Mouse (Mus musculus): Measurements from ENCODE around the gene Nos1ap. TPM values are rescaled to one million over a fixed set of nuclear protein-coding genes. Genes with fewer than 3 reads are reported as not detected.

The Nos1ap gene
- polyA plus RNA-seq, 1 experiment from 2014 or later = 6.3 TPM

DNA sequence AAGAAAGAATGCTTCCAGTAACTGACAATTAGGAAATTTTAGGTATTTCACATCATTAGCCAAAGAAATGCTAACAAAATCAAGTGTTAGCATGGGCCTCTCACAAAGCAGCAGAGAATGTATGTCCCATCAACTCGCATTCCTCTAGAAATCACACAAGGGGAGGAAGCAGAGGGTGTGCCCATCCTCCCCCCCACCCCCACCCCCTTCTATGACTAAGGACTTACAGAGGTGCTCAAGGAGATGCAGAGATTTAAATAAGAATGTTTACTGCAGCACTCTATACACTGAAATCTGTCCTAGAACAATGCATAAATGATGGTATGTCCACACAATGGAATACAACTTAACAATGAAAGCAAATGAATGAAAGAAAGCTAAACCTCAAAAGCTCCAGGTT, 27.2 kb downstream of the Nos1ap start:
- Histone ChIP-seq H3K27me3 (ENCODE audit: control insufficient read depth, insufficient read depth, low read depth, low read length) (no peaks in the 10 kb centered on the region), H3K27ac (ENCODE audit: low read length) (no peak overlapping the region), H3K4me1 (ENCODE audit: control insufficient read depth, low read depth, low read length) (peaks cover 8% of the 10 kb centered on the region), H3K9me3 (replicated peaks; ENCODE audit: control insufficient read depth, low read length) (no peaks in the 10 kb centered on the region), H3K9ac (ENCODE audit: low read depth, low read length) (no peak overlapping the region), H3K36me3 (ENCODE audit: control insufficient read depth, insufficient read depth) (no peaks in the 10 kb centered on the region), H3K4me2 (ENCODE audit: low read depth, low read length) (no peak overlapping the region), H3K4me3 (ENCODE audit: low read depth, low read length) (no peak overlapping the region)
- 53% methylated on average over 1 of the region's 1 CpGs for WGBS (ENCODE audit: insufficient replicate concordance)
- no peak for ATAC-seq (ENCODE audit: low read depth)

GRCm38 (mm10) chr1:170560768-170561167, 28.9 kb downstream of the Nos1ap start:
- H3K4me3 ChIP-seq (ENCODE audit: low read depth, low read length) = no peak overlapping the region
- no peaks in the 10 kb centered on the region for H3K9me3 ChIP-seq (replicated peaks; ENCODE audit: control insufficient read depth, low read length)
- H3K27ac ChIP-seq (ENCODE audit: low read length) = no peak overlapping the region
- 75% methylated on average over 3 of the region's 3 CpGs for WGBS (ENCODE audit: insufficient replicate concordance)
- no peak overlapping the region for H3K4me2 ChIP-seq (ENCODE audit: low read depth, low read length)
- no peaks in the 10 kb centered on the region for H3K36me3 ChIP-seq (ENCODE audit: control insufficient read depth, insufficient read depth)
- H3K9ac ChIP-seq (ENCODE audit: low read depth, low read length) = no peak overlapping the region
- ATAC-seq (ENCODE audit: low read depth) = no peak
- H3K27me3 ChIP-seq (ENCODE audit: control insufficient read depth, insufficient read depth, low read depth, low read length) = no peaks in the 10 kb centered on the region
- H3K4me1 ChIP-seq (ENCODE audit: control insufficient read depth, low read depth, low read length) = no peaks in the 10 kb centered on the region

GRCm38 (mm10) chr1:170557962-170558361, 31.7 kb downstream of the Nos1ap start:
- Histone ChIP-seq H3K36me3 (ENCODE audit: control insufficient read depth, insufficient read depth) (no peaks in the 10 kb centered on the region), H3K27me3 (ENCODE audit: control insufficient read depth, insufficient read depth, low read depth, low read length) (no peaks in the 10 kb centered on the region), H3K4me2 (ENCODE audit: low read depth, low read length) (no peak overlapping the region), H3K9me3 (replicated peaks; ENCODE audit: control insufficient read depth, low read length) (no peaks in the 10 kb centered on the region), H3K4me1 (ENCODE audit: control insufficient read depth, low read depth, low read length) (no peaks in the 10 kb centered on the region; the same call in none of the 2 replicates), H3K27ac (ENCODE audit: low read length) (no peak overlapping the region), H3K4me3 (ENCODE audit: low read depth, low read length) (no peak overlapping the region), H3K9ac (ENCODE audit: low read depth, low read length) (no peak overlapping the region)
- ATAC-seq (ENCODE audit: low read depth) = no peak
- 66% methylated on average over 4 of the region's 4 CpGs for WGBS (ENCODE audit: insufficient replicate concordance)

DNA sequence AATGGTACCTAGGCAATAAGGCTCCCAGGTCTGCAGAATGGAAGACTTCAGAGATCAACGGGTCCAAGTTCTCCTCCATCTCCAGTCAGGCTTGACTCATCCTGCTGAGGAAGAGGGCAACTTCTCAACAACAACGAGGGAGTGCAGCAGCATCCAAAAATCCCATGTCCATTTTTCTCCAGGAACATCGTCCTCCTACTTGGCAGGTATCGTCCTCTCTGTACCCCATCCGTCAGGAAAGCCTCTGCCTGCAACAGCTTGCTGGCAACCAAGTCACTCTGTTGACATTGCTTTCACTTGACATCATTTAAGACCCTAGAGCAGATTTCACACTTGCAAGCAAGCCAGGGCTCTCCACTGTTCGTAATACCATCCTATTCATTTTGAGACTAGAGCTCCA, 33.0 kb downstream of the Nos1ap start:
- no peak overlapping the region for H3K27ac ChIP-seq (ENCODE audit: low read length)
- no peak overlapping the region for H3K9ac ChIP-seq (ENCODE audit: low read depth, low read length)
- no peaks in the 10 kb centered on the region; the same call in none of the 2 replicates for H3K4me1 ChIP-seq (ENCODE audit: control insufficient read depth, low read depth, low read length)
- no peaks in the 10 kb centered on the region for H3K27me3 ChIP-seq (ENCODE audit: control insufficient read depth, insufficient read depth, low read depth, low read length)
- H3K9me3 ChIP-seq (replicated peaks; ENCODE audit: control insufficient read depth, low read length) = no peaks in the 10 kb centered on the region; the same call in 1 of the 2 replicates
- H3K36me3 ChIP-seq (ENCODE audit: control insufficient read depth, insufficient read depth) = no peaks in the 10 kb centered on the region
- no peak overlapping the region for H3K4me3 ChIP-seq (ENCODE audit: low read depth, low read length)
- H3K4me2 ChIP-seq (ENCODE audit: low read depth, low read length) = no peak overlapping the region
- no peak for ATAC-seq (ENCODE audit: low read depth)
- WGBS (ENCODE audit: insufficient replicate concordance) = 62% methylated on average over 6 of the region's 6 CpGs

GRCm38 (mm10) chr1:170554939-170555293, 34.7 kb downstream of the Nos1ap start:
- Histone ChIP-seq H3K4me3 (ENCODE audit: low read depth, low read length) (no peak overlapping the region), H3K4me1 (ENCODE audit: control insufficient read depth, low read depth, low read length) (no peaks in the 10 kb centered on the region; the same call in none of the 2 replicates), H3K9ac (ENCODE audit: low read depth, low read length) (no peak overlapping the region), H3K9me3 (replicated peaks; ENCODE audit: control insufficient read depth, low read length) (no peaks in the 10 kb centered on the region; the same call in 1 of the 2 replicates), H3K27ac (ENCODE audit: low read length) (no peak overlapping the region), H3K36me3 (ENCODE audit: control insufficient read depth, insufficient read depth) (no peaks in the 10 kb centered on the region), H3K27me3 (ENCODE audit: control insufficient read depth, insufficient read depth, low read depth, low read length) (no peaks in the 10 kb centered on the region), H3K4me2 (ENCODE audit: low read depth, low read length) (no peak overlapping the region)
- peak; percentile 24; the same call in 1 of the 2 replicates for ATAC-seq (ENCODE audit: low read depth)
- 40% methylated on average over 3 of the region's 3 CpGs for WGBS (ENCODE audit: insufficient replicate concordance)

DNA sequence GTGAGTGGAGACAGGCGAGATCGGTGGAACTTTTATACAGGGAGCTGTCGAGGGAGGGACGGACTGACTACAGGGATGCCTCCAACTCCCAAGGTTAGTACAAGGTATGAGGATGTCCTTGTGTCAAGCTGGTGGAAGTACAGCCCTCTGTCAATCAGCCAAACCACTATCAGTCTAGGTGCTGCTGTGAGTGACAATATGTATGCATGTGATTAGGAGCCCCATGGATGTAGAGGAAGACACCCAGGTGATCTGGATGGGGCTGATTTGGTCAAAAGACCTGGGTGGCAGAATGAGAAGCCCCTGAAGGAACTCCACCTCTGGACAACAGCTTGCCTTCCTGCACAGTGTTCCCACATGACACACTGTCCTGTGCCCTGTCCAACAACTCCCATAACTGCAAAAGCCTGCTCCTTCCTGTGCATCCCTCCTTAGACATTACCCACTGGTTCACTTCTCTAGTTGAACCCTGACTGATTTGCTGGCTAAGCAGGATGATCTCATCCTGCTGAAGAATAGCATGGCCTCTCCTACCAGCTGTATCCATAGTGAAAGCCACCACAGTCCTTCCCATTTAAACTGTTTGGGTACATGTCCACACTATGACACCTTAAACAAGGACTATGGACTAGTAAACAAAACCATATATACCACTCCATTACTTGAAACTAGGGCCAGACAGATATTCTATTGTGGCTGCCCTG, 35.3 kb downstream of the Nos1ap start:
- Histone ChIP-seq H3K9me3 (replicated peaks; ENCODE audit: control insufficient read depth, low read length) (no peaks in the 10 kb centered on the region; the same call in none of the 2 replicates), H3K4me3 (ENCODE audit: low read depth, low read length) (no peak overlapping the region), H3K27me3 (ENCODE audit: control insufficient read depth, insufficient read depth, low read depth, low read length) (no peaks in the 10 kb centered on the region), H3K27ac (ENCODE audit: low read length) (no peak overlapping the region), H3K36me3 (ENCODE audit: control insufficient read depth, insufficient read depth) (no peaks in the 10 kb centered on the region), H3K4me1 (ENCODE audit: control insufficient read depth, low read depth, low read length) (no peaks in the 10 kb centered on the region; the same call in none of the 2 replicates), H3K9ac (ENCODE audit: low read depth, low read length) (no peak overlapping the region), H3K4me2 (ENCODE audit: low read depth, low read length) (no peak overlapping the region)
- peak; percentile 53 for ATAC-seq (ENCODE audit: low read depth)
- WGBS (ENCODE audit: insufficient replicate concordance) = 73% methylated on average over 4 of the region's 4 CpGs

DNA sequence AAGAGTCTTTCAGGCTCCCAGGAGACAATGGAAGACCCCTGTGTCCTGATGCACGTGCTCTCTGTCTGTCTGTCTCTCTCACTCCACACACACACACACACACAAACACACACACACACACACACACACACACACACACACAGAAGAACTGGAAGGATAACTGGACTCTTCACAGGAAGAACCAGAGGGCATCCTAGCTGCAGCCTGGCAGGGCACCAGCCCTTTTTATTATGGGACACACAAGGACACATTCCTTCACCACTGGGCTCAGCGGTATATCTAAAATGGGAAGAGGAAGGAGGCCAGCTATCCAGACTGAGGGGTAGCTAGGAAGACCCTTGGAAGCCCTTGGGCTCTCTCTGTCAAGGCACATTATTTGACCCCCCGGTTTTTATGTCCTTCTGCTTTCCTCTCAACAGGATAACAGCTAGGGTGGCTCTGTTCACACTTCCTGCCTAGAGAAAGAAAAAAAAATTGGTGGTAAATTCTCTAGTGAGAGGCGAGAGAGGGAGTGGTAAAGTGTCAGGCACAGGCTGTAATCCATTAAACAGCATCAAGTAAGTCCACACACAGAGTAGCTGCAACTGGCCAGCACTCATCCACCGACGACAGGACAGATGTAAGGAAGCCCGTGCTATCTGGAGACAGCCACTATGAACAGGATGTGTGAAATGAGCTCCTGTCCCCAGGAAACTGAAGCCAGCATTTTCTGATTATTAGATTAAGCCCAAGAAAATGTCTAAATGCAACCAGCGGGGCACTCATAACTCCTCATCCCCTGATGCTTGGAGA, 38.8 kb downstream of the Nos1ap start:
- no peak overlapping the region for H3K4me2 ChIP-seq (ENCODE audit: low read depth, low read length)
- 25% methylated on average over 8 of the region's 8 CpGs for WGBS (ENCODE audit: insufficient replicate concordance)
- H3K9me3 ChIP-seq (replicated peaks; ENCODE audit: control insufficient read depth, low read length) = no peaks in the 10 kb centered on the region; the same call in none of the 2 replicates
- no peak; the same call in 1 of the 2 replicates for ATAC-seq (ENCODE audit: low read depth)
- H3K36me3 ChIP-seq (ENCODE audit: control insufficient read depth, insufficient read depth) = no peaks in the 10 kb centered on the region
- no peaks in the 10 kb centered on the region for H3K27me3 ChIP-seq (ENCODE audit: control insufficient read depth, insufficient read depth, low read depth, low read length)
- no peak overlapping the region for H3K4me3 ChIP-seq (ENCODE audit: low read depth, low read length)
- H3K4me1 ChIP-seq (ENCODE audit: control insufficient read depth, low read depth, low read length) = no peaks in the 10 kb centered on the region; the same call in none of the 2 replicates
- H3K27ac ChIP-seq (ENCODE audit: low read length) = no peak overlapping the region
- no peak overlapping the region for H3K9ac ChIP-seq (ENCODE audit: low read depth, low read length)

DNA sequence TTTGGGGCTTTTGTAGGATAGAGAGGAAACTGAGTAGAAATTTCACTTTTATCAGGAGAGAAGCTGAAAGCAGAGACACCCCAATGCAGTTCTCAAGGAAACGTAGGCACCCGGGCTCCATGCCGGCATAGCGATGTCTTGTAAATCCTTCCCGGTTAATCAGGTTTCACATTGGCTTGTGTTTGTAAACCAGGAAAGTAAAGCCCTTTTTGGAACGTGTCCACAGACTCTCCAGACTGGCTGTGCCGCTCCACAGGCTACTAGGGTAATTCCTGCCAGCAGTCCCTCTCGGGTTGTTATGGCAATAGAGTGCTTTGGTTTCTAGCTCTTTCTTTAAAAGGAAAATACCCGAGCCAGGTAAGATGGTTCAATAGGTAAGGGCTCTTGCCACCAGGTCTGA, 40.6 kb downstream of the Nos1ap start:
- Histone ChIP-seq H3K9me3 (replicated peaks; ENCODE audit: control insufficient read depth, low read length) (no peaks in the 10 kb centered on the region; the same call in none of the 2 replicates), H3K27ac (ENCODE audit: low read length) (no peak overlapping the region), H3K27me3 (ENCODE audit: control insufficient read depth, insufficient read depth, low read depth, low read length) (no peaks in the 10 kb centered on the region), H3K4me1 (ENCODE audit: control insufficient read depth, low read depth, low read length) (no peaks in the 10 kb centered on the region; the same call in 1 of the 2 replicates), H3K4me3 (ENCODE audit: low read depth, low read length) (no peak overlapping the region), H3K36me3 (ENCODE audit: control insufficient read depth, insufficient read depth) (no peaks in the 10 kb centered on the region), H3K4me2 (ENCODE audit: low read depth, low read length) (no peak overlapping the region), H3K9ac (ENCODE audit: low read depth, low read length) (no peak overlapping the region)
- WGBS (ENCODE audit: insufficient replicate concordance) = 70% methylated on average over 9 of the region's 9 CpGs
- ATAC-seq (ENCODE audit: low read depth) = no peak

Measured in liver, embryonic 16.5 days (tissue).